Mouse (Mus musculus): ENCODE results near the gene Apc2.

- TF ChIP-seq EP300 (IDR thresholded peaks at IDR 0.05; ENCODE audit: low read depth) (no peak), CTCF (IDR thresholded peaks at IDR 0.05; ENCODE audit: low read depth) (no peak)
Measured at GRCm38 (mm10) chr10:80281921-80282371, 13.8 kb upstream of the Apc2 start.
